Mouse (Mus musculus) activated CD4-positive, CD25-positive, alpha-beta regulatory T cell, adult 4 months (primary cell): Measurements from ENCODE around the gene Hoxa11. TPM values are rescaled to one million over a fixed set of nuclear protein-coding genes. Genes with fewer than 3 reads are reported as not detected.

Source experiments
- ATAC-seq: one replicate; pipeline ENCODE4 v1.8.0; 2017
- polyA plus RNA-seq, 2 experiments: library from polyadenylated mRNA; unstranded; fragments of 100-300 nt; shearing (Covaris generic); gene quantifications; one replicate each; pipeline ENCODE4 v1.2.1; 2017

Hoxa11 gene
- polyA plus RNA-seq, 2 experiments from 2014 or later = not detected

- ATAC-seq = no peak
Observed at GRCm38 (mm10) chr6:52265306-52265912, 19.8 kb upstream of the Hoxa11 start.

- ATAC-seq = no peak
Observed at GRCm38 (mm10) chr6:52264106-52264790, 18.6 kb upstream of the Hoxa11 start.

GRCm38 (mm10) chr6:52263321-52263585, 17.6 kb upstream of the Hoxa11 start:
- no peak for ATAC-seq

- no peak for ATAC-seq
Observed at GRCm38 (mm10) chr6:52262463-52263320, 17.1 kb upstream of the Hoxa11 start.

GRCm38 (mm10) chr6:52261751-52262462, 16.3 kb upstream of the Hoxa11 start:
- no peak for ATAC-seq

- ATAC-seq = no peak
Observed at GRCm38 (mm10) chr6:52260654-52261575, 15.3 kb upstream of the Hoxa11 start, which contains the start of gene Hoxa13. Hoxa13 (minus strand) TSS chr6:52260880.

- ATAC-seq = no peak
Observed at GRCm38 (mm10) chr6:52259811-52260261, 14.2 kb upstream of the Hoxa11 start.

- ATAC-seq = no peak
Observed at GRCm38 (mm10) chr6:52259081-52259790, 13.6 kb upstream of the Hoxa11 start.

GRCm38 (mm10) chr6:52256956-52257355, 11.3 kb upstream of the Hoxa11 start:
- peak; percentile 62 for ATAC-seq

GRCm38 (mm10) chr6:52253511-52254500, 8.2 kb upstream of the Hoxa11 start:
- no peak for ATAC-seq

- ATAC-seq = peak; percentile 14
Observed at GRCm38 (mm10) chr6:52252775-52253376, 7.3 kb upstream of the Hoxa11 start.

- no peak for ATAC-seq
Observed at GRCm38 (mm10) chr6:52252016-52252774, 6.6 kb upstream of the Hoxa11 start.

GRCm38 (mm10) chr6:52251177-52251879, 5.7 kb upstream of the Hoxa11 start:
- ATAC-seq = no peak

GRCm38 (mm10) chr6:52249826-52250225, 4.2 kb upstream of the Hoxa11 start:
- ATAC-seq = no peak

- ATAC-seq = no peak
Observed at GRCm38 (mm10) chr6:52249415-52249738, 3.8 kb upstream of the Hoxa11 start.

GRCm38 (mm10) chr6:52248638-52249414, 3.2 kb upstream of the Hoxa11 start:
- ATAC-seq = no peak
